Mouse (Mus musculus) liver, postnatal 0 days (tissue): ENCODE results near the gene Rbfox1.

Experiments
- CTCF ChIP-seq: sonication (generic); IDR thresholded peaks from 2 replicates; pipeline ENCODE4 v1.5.1; 2016; ENCODE audit warnings: antibody characterized with exemption, low read depth
- EP300 ChIP-seq: IDR thresholded peaks from 2 replicates; pipeline ENCODE4 v1.6.1; 2016; ENCODE audit warnings: antibody characterized with exemption, low read depth, mild to moderate bottlenecking

DNA sequence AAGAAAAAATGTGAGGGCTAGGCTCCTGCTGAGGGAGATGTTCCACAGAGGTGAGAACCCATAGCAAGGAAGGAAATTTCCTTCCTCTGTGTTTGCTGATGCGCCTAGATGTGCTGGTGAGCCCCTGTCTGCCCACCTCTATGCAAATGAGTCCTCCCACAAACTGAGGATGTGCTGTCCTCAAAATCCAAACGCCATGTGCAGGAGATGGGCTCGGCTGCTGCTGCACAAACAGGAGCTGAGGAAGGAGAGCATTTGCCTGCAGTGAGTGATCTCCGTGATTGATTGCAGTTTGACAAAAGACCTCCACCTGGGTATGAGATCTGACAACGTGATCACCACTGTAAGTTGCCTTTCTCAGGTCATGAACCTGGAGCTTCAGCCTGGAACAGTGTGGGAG is 1308.4 kb downstream of the Rbfox1 start:
- TF ChIP-seq EP300 (no peak), CTCF (no peak)
